Mouse (Mus musculus) stomach, postnatal 0 days (tissue): ENCODE data around the gene Evl. TPM values are rescaled to one million over a fixed set of nuclear protein-coding genes. Genes with fewer than 3 reads are reported as not detected.
A peak's percentile ranks its signal among the peaks of the same experiment; 100 is the strongest.

Experiments
- ATAC-seq: fragments of 200-750 bp; cut with Nextera tagmentation; 2 replicates; pipeline ENCODE4 v1.8.0; 2017; ENCODE audit not compliant: low FRiP score, low TSS enrichment
- DNase-seq: peaks from one replicate; pipeline ENCODE4 v3.0.0-alpha.2; 2016; ENCODE audit warnings: low spot score
- H3K27ac ChIP-seq: fragments of 300-500 bp; sonication (generic); replicated peaks from 2 replicates; pipeline ENCODE4 v1.5.1; 2014; ENCODE audit warnings: mild to moderate bottlenecking, control low read depth
- H3K27me3 ChIP-seq: fragments of 300-500 bp; sonication (generic); 2 replicates; pipeline ENCODE4 v1.6.1; 2014; ENCODE audit warnings: low read length; ENCODE audit not compliant: control insufficient read depth, insufficient read depth
- H3K36me3 ChIP-seq: fragments of 300-500 bp; sonication (generic); 2 replicates; pipeline ENCODE4 v1.6.1; 2014; ENCODE audit warnings: low read length, mixed read lengths; ENCODE audit not compliant: control insufficient read depth, insufficient read depth
- H3K4me1 ChIP-seq: fragments of 300-500 bp; sonication (generic); replicated peaks from 2 replicates; pipeline ENCODE4 v1.6.1; 2014; ENCODE audit warnings: antibody characterized with exemption; ENCODE audit not compliant: control insufficient read depth, insufficient read depth
- H3K4me2 ChIP-seq: fragments of 300-500 bp; sonication (generic); replicated peaks from 2 replicates; pipeline ENCODE4 v1.6.1; 2014; ENCODE audit warnings: low read depth, mild to moderate bottlenecking, control low read depth, moderate library complexity
- H3K4me3 ChIP-seq: fragments of 300-500 bp; sonication (generic); 2 replicates; pipeline ENCODE4 v1.5.1; 2014; ENCODE audit warnings: low read depth, low read length, control low read depth
- H3K9ac ChIP-seq: fragments of 300-500 bp; sonication (generic); 2 replicates; pipeline ENCODE4 v1.6.1; 2014; ENCODE audit warnings: mild to moderate bottlenecking, low read length, control low read depth, mixed read lengths
- H3K9me3 ChIP-seq: fragments of 300-500 bp; sonication (generic); 2 replicates; pipeline ENCODE4 v1.6.1; 2016; ENCODE audit warnings: low read length; ENCODE audit not compliant: control insufficient read depth
- CTCF ChIP-seq: IDR thresholded peaks from 2 replicates; pipeline ENCODE4 v1.5.1; 2016; ENCODE audit warnings: antibody characterized with exemption, low read depth, mild to moderate bottlenecking, moderate library complexity
- EP300 ChIP-seq: optimal IDR thresholded peaks from 2 replicates; pipeline ENCODE3; 2016; ENCODE audit warnings: antibody characterized with exemption
- WGBS: fragments of 180-500 bp; shearing (Covaris S2); extraction: QIAGEN DNeasy Blood & Tissue Kit; methylation state at CpG from one replicate; pipeline ENCODE4 v1.1.7; 2014; 5-methylcytosine and 5-hydroxymethylcytosine counted together
- polyA plus RNA-seq: library from polyadenylated mRNA; unstranded; fragments of >200 nt; fragmentation: Nextera tagmentation; extraction: Ambion mirVana; gene quantifications from 2 replicates; pipeline ENCODE4 v1.2.1, GENCODE M21; 2015

The Evl gene
- polyA plus RNA-seq, 1 experiment from 2014 or later = 27.8 TPM

- no peaks in the 10 kb centered on the region for H3K27me3 ChIP-seq
- TF ChIP-seq EP300 (no peak), CTCF (no peak)
- no peaks in the 10 kb centered on the region for H3K36me3 ChIP-seq
- no peak overlapping the region for H3K4me3 ChIP-seq
- WGBS = 56% methylated on average over 6 of the region's 6 CpGs
- no peaks in the 10 kb centered on the region for H3K9me3 ChIP-seq
- H3K4me1 ChIP-seq = no peaks in the 10 kb centered on the region; the same call in 1 of the 2 replicates
- DNase-seq (no peak), ATAC-seq (peak; percentile 56)
- H3K9ac ChIP-seq = no peak overlapping the region
- peak overlapping the region; percentile 80 for H3K27ac ChIP-seq
- H3K4me2 ChIP-seq = no peak overlapping the region
Observed at GRCm38 (mm10) chr12:108630741-108631688, 76.5 kb downstream of the Evl start.

- no peak overlapping the region for H3K9ac ChIP-seq
- no peak for ATAC-seq
Observed at GRCm38 (mm10) chr12:108632501-108632900, 78.0 kb downstream of the Evl start.

GRCm38 (mm10) chr12:108634031-108634430, 79.5 kb downstream of the Evl start:
- 88% methylated on average over 1 of the region's 1 CpGs for WGBS
- Histone ChIP-seq H3K27me3 (no peaks in the 10 kb centered on the region), H3K4me3 (no peak overlapping the region), H3K27ac (no peak overlapping the region), H3K4me2 (no peak overlapping the region), H3K4me1 (no peaks in the 10 kb centered on the region; the same call in 1 of the 2 replicates), H3K36me3 (no peaks in the 10 kb centered on the region), H3K9me3 (no peaks in the 10 kb centered on the region), H3K9ac (no peak overlapping the region)
- ATAC-seq = no peak
- TF ChIP-seq CTCF (no peak), EP300 (no peak)
- DNase-seq = no peak

More at GRCm38 (mm10) chr12:108632501-108632900, 78.0 kb downstream of the Evl start:
- TF ChIP-seq EP300 = no peak
- no peak for TF ChIP-seq CTCF
- no peak overlapping the region for H3K4me3 ChIP-seq
- H3K9me3 ChIP-seq = no peaks in the 10 kb centered on the region
- no peak for DNase-seq
- no peaks in the 10 kb centered on the region for H3K27me3 ChIP-seq
- no peaks in the 10 kb centered on the region for H3K36me3 ChIP-seq
- H3K27ac ChIP-seq = no peak overlapping the region
- H3K4me2 ChIP-seq = no peak overlapping the region
- H3K4me1 ChIP-seq = no peaks in the 10 kb centered on the region; the same call in 1 of the 2 replicates

GRCm38 (mm10) chr12:108635501-108635900, 81.0 kb downstream of the Evl start:
- TF ChIP-seq CTCF (no peak), EP300 (no peak)
- Histone ChIP-seq H3K27ac (no peak overlapping the region), H3K4me1 (no peaks in the 10 kb centered on the region; the same call in 1 of the 2 replicates), H3K4me2 (no peak overlapping the region), H3K27me3 (no peaks in the 10 kb centered on the region), H3K4me3 (no peak overlapping the region), H3K9ac (no peak overlapping the region), H3K9me3 (no peaks in the 10 kb centered on the region), H3K36me3 (no peaks in the 10 kb centered on the region)
- ATAC-seq = no peak
- 88% methylated on average over 4 of the region's 4 CpGs for WGBS
- DNase-seq = no peak

- no peak for TF ChIP-seq CTCF
- TF ChIP-seq EP300 = no peak
- H3K4me1 ChIP-seq = no peaks in the 10 kb centered on the region
- H3K27me3 ChIP-seq = no peaks in the 10 kb centered on the region
- no peak overlapping the region for H3K9ac ChIP-seq
- H3K27ac ChIP-seq = no peak overlapping the region
- 76% methylated on average over 5 of the region's 5 CpGs for WGBS
- DNase-seq (no peak), ATAC-seq (no peak)
- H3K36me3 ChIP-seq = no peaks in the 10 kb centered on the region
- H3K4me3 ChIP-seq = no peak overlapping the region
- H3K9me3 ChIP-seq = no peaks in the 10 kb centered on the region
- H3K4me2 ChIP-seq = no peak overlapping the region
Observed at GRCm38 (mm10) chr12:108637440-108637839, 82.9 kb downstream of the Evl start.

GRCm38 (mm10) chr12:108639126-108639525, 84.6 kb downstream of the Evl start:
- H3K4me3 ChIP-seq = no peak overlapping the region
- DNase-seq = no peak
- WGBS = 70% methylated on average over 3 of the region's 3 CpGs
- no peak overlapping the region for H3K9ac ChIP-seq
- H3K9me3 ChIP-seq = no peaks in the 10 kb centered on the region
- H3K4me1 ChIP-seq = no peaks in the 10 kb centered on the region
- peak overlapping the region; percentile 61; the same call in 1 of the 2 replicates for H3K27ac ChIP-seq
- H3K4me2 ChIP-seq = no peak overlapping the region
- no peaks in the 10 kb centered on the region for H3K36me3 ChIP-seq
- H3K27me3 ChIP-seq = no peaks in the 10 kb centered on the region
- ATAC-seq = peak; percentile 67; the same call in 1 of the 2 replicates
- TF ChIP-seq EP300 (no peak), CTCF (no peak)
